Mouse (Mus musculus) C2C12 (cell line): ENCODE results near the gene Cdkn1a. TPM values are rescaled to one million over a fixed set of nuclear protein-coding genes. Genes with fewer than 3 reads are reported as not detected.
A peak's percentile ranks its signal among the peaks of the same experiment; 100 is the strongest.

Experiments used
- H3K27me3 ChIP-seq: one replicate; pipeline ENCODE4 v1.6.1; 2011; ENCODE audit not compliant: control insufficient read depth, insufficient read depth, insufficient read length
- H3K36me3 ChIP-seq: one replicate; pipeline ENCODE4 v1.6.1; 2011; ENCODE audit not compliant: control insufficient read depth, insufficient read depth
- H3K4me3 ChIP-seq: one replicate; pipeline ENCODE4 v1.5.1; 2011; ENCODE audit warnings: mild to moderate bottlenecking, control low read depth; ENCODE audit not compliant: poor library complexity, insufficient read depth, severe bottlenecking
- H3K79me2 ChIP-seq: one replicate; pipeline ENCODE4 v1.6.1; 2011; ENCODE audit not compliant: control insufficient read depth, insufficient read depth
- H3K79me3 ChIP-seq: one replicate; pipeline ENCODE4 v1.6.1; 2011; ENCODE audit warnings: low read depth, control low read depth
- H3ac ChIP-seq: one replicate; pipeline ENCODE3; 2011; ENCODE audit warnings: low read depth; ENCODE audit not compliant: control insufficient read depth, insufficient read length
- CEBPB ChIP-seq: IDR thresholded peaks from one replicate; pipeline ENCODE4 v1.6.1; 2011; ENCODE audit warnings: low read depth, mild to moderate bottlenecking, control low read depth, moderate library complexity
- CTCF ChIP-seq: IDR thresholded peaks from one replicate; pipeline ENCODE4 v1.5.1; 2011; ENCODE audit not compliant: control insufficient read depth, insufficient read depth, insufficient read length
- FOSL1 ChIP-seq: IDR thresholded peaks from one replicate; pipeline ENCODE4 v1.8.0; 2011; ENCODE audit warnings: mild to moderate bottlenecking, low read length; ENCODE audit not compliant: poor library complexity, insufficient read depth, severe bottlenecking
- MAX ChIP-seq: IDR thresholded peaks from one replicate; pipeline ENCODE4 v1.6.1; 2011; ENCODE audit warnings: mild to moderate bottlenecking, control low read depth
- MYOD1 ChIP-seq: IDR thresholded peaks from one replicate; pipeline ENCODE4 v1.6.1; 2011; ENCODE audit warnings: low read depth; ENCODE audit not compliant: control insufficient read depth, insufficient read length
- MYOG ChIP-seq: IDR thresholded peaks from one replicate; pipeline ENCODE4 v1.6.1; 2011; ENCODE audit not compliant: control insufficient read depth, insufficient read length; ENCODE audit errors: extremely low read depth
- USF1 ChIP-seq: IDR thresholded peaks from one replicate; pipeline ENCODE4 v1.6.1; 2011; ENCODE audit warnings: low read depth, mild to moderate bottlenecking, control low read depth, moderate library complexity
- polyA plus RNA-seq: library from polyadenylated mRNA; unstranded; fragments of >200 nt; fragmentation: generic; extraction: Trizol; gene quantifications from one replicate; pipeline ENCODE4 v1.2.1, GENCODE M21; 2012; ENCODE audit warnings: missing spikeins

Cdkn1a gene
- polyA plus RNA-seq, 1 experiment, result 236 TPM

DNA sequence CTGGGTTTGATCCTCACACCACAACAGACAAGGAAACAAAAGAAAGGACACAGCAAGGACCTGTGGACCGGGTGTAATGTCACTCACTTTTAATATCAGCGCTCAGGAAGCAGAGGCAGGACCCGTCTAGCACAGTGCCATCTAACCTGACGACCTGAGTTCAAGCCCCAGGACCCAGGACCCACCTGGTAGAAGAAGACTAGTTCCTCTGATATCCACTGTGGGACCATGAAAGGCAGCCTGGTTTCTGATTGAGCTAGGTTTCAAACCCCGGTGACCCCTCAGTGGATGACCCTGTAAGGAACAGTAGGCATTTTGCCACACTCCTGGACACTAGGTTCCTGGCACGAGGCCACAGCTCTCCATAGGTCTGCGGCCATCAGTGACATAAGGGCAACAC lies 6.1 kb upstream of the Cdkn1a start:
- no peak overlapping the region for H3ac ChIP-seq
- no peak overlapping the region for H3K4me3 ChIP-seq
- no peaks in the 10 kb centered on the region for H3K36me3 ChIP-seq
- no peaks in the 10 kb centered on the region for H3K79me2 ChIP-seq
- no peaks in the 10 kb centered on the region for H3K79me3 ChIP-seq
- no peaks in the 10 kb centered on the region for H3K27me3 ChIP-seq
- no peak for TF ChIP-seq FOSL1
- no peak for TF ChIP-seq MYOG
- no peak for TF ChIP-seq MYOD1
- TF ChIP-seq USF1, result no peak
- no peak for TF ChIP-seq CTCF
- TF ChIP-seq CEBPB, result no peak
- no peak for TF ChIP-seq MAX

DNA sequence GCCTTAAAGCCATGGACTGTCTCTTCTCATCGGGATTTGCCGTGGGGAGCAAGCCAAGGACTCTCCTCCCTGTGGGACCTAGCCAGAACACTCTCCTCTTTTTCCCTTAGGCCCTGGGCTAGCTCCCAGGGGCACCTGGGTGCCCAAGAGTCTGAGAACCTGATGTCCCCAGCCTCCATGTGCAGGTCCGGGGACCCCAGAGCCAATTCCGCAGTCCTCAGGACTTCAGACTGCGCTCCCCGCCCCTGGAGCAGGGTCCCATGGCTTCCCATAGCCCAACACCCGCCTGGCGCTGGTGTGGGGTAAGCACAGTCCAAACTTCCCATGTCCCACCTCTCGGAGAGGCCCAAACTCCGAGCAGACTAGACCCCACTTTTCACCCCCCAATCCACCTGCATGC lies 5.5 kb upstream of the Cdkn1a start:
- TF ChIP-seq MAX (no peak), MYOD1 (no peak), CEBPB (no peak)
- no peak overlapping the region for H3K4me3 ChIP-seq
- H3ac ChIP-seq, result no peak overlapping the region
- H3K79me2 ChIP-seq, result no peaks in the 10 kb centered on the region
- no peaks in the 10 kb centered on the region for H3K27me3 ChIP-seq
- no peaks in the 10 kb centered on the region for H3K79me3 ChIP-seq
- no peaks in the 10 kb centered on the region for H3K36me3 ChIP-seq

DNA sequence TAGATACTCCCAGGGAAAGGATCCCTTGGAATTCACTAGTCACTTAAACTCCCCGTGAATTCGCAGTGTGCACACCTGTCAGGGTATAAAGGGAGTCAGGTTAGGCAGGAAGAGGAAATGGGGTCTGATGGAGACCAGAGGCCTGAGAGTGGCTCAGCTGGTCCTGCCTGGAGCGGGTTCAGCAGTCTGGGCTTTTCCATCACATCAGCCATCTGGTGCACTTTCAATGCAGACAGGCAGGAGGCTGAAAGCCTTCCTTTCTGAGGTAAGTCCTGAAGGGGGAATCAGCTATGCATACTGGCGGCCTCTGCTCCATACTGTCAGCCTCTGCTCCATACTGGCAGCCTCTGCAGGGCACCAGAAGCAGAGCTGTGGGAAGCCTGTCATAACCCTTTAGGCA lies 3.9 kb upstream of the Cdkn1a start:
- Histone ChIP-seq H3ac (no peak overlapping the region), H3K27me3 (no peaks in the 10 kb centered on the region), H3K79me2 (no peaks in the 10 kb centered on the region), H3K4me3 (no peak overlapping the region), H3K36me3 (no peaks in the 10 kb centered on the region), H3K79me3 (no peaks in the 10 kb centered on the region)
- TF ChIP-seq CEBPB (no peak), MAX (no peak), FOSL1 (no peak), MYOD1 (no peak), MYOG (no peak), USF1 (no peak), CTCF (no peak)

DNA sequence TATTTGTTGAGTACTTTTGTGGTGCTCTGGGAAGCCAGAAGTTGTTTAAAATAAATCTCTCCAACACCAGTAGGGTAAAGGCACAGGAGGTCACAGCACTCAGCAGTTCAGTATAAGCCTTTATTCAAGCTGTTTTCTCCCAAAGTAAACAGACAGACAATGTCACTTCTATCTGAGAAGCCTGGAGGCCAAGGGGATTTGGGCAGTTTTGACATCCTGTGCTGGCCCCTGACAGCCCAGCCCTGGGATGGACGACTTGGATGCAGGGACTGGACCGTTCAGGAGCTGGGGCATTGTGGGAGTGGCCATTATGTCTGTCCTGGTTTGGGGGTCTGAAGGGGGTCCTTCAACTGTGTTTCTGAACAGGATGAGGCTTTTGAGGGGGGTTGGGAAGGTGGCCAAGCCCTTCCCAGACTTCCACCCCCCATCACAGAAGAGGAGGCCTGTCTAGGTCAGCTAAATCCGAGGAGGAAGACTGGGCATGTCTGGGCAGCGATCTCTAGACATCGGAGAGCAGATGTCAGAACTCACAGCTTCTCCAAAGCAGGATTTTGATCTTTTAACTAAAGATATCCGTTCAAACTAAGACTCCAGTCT lies 670 bp downstream of the Cdkn1a start:
- Histone ChIP-seq H3ac (no peak overlapping the region), H3K4me3 (no peak overlapping the region), H3K36me3 (peaks cover 8% of the 10 kb centered on the region), H3K27me3 (no peaks in the 10 kb centered on the region), H3K79me2 (peaks cover 41% of the 10 kb centered on the region), H3K79me3 (peaks cover 20% of the 10 kb centered on the region)
- no peak for TF ChIP-seq MAX
- TF ChIP-seq USF1, result no peak
- TF ChIP-seq CEBPB, result no peak
- no peak for TF ChIP-seq CTCF
- TF ChIP-seq MYOD1, result no peak
- TF ChIP-seq MYOG, result no peak
- TF ChIP-seq FOSL1, result no peak

DNA sequence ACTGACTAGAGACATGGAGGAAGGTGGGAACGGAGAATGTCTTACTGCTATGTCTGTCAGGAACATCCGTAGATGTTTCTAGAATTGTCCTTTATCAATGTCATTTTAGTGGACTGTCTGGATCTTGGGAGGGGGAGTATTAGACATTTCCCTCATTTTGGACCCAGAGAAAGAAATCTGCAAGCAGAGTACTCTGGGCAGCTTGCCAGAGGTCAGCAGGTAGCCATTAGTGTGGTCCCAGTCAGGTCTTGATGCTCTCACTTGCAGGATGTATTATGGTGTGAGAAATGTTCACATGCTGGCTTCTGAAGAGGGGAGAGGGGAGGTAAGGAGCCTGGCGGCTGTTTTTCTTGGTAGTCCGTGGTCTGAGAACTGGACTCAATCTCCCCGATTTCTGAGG lies 1.7 kb downstream of the Cdkn1a start:
- no peak overlapping the region for H3K4me3 ChIP-seq
- peaks cover 17% of the 10 kb centered on the region for H3K36me3 ChIP-seq
- H3K27me3 ChIP-seq, result no peaks in the 10 kb centered on the region
- no peak for TF ChIP-seq CEBPB
- no peak for TF ChIP-seq FOSL1
- no peak for TF ChIP-seq MAX
- no peak for TF ChIP-seq MYOD1
- H3ac ChIP-seq, result no peak overlapping the region
- H3K79me2 ChIP-seq, result peaks cover 52% of the 10 kb centered on the region
- H3K79me3 ChIP-seq, result peaks cover 30% of the 10 kb centered on the region

DNA sequence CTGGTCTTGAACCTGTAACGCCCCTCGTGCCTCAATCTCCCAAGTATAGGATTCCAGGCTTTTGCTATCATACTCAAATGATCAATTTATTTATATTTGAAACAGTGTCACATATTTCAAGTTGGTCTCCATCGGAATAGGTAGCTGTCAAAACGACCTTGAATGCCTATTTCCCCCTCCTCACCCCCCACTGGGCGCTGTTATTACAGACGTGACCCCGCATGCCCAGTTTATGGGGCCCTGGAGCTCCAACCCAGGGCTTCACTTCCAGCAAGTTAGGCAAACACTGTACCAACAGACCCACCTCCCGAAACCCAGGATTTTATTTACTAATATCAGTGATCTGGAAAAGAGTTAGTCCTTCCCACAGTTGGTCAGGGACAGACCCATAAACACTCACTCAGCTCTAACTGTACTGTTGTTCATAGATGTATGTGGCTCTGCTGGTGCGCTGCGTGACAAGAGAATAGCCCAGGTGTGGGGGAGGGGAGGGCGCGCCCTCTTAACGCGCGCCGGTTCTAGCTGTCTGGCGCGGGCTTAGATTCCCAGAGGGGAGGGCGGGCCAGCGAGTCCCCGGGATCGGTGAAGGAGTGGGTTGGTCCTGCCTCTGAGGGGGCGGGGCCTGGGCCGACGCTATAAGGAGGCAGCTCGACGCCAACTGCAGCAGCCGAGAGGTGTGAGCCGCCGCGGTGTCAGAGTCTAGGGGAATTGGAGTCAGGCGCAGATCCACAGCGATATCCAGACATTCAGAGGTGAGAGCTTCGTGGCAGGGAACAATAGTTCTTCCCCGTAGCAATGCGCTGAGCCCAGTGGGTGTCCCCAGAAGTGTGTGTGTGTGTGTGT lies 2.6 kb downstream of the Cdkn1a start:
- no peaks in the 10 kb centered on the region for H3K27me3 ChIP-seq
- peak overlapping the region; percentile 94 for H3ac ChIP-seq

More for the DNA sequence above, 2.6 kb downstream of the Cdkn1a start:
- peaks cover 25% of the 10 kb centered on the region for H3K36me3 ChIP-seq
- H3K79me2 ChIP-seq, result peaks cover 60% of the 10 kb centered on the region
- no peak for TF ChIP-seq MYOG
- TF ChIP-seq CTCF, result no peak
- TF ChIP-seq CEBPB, result no peak
- no peak for TF ChIP-seq MAX
- no peak for TF ChIP-seq USF1
- no peak for TF ChIP-seq FOSL1
- peaks cover 37% of the 10 kb centered on the region for H3K79me3 ChIP-seq
- peak overlapping the region; percentile 91 for H3K4me3 ChIP-seq
